Mouse (Mus musculus) forebrain, embryonic 13.5 days (tissue): ENCODE data around the gene Gtf3c2. TPM values are rescaled to one million over a fixed set of nuclear protein-coding genes. Genes with fewer than 3 reads are reported as not detected.

Experiments
- ATAC-seq: fragments of 200-750 bp; cut with Nextera tagmentation; 2 replicates; pipeline ENCODE4 v1.8.0; 2017
- H3K27ac ChIP-seq: fragments of 300-500 bp; sonication (generic); 2 replicates; pipeline ENCODE4 v1.5.1; 2015; ENCODE audit warnings: inconsistent platforms, mild to moderate bottlenecking, moderate library complexity
- H3K27me3 ChIP-seq: fragments of 300-500 bp; sonication (generic); 2 replicates; pipeline ENCODE4 v1.6.1; 2015; ENCODE audit warnings: mild to moderate bottlenecking, inconsistent platforms
- H3K36me3 ChIP-seq: fragments of 300-500 bp; sonication (generic); 2 replicates; pipeline ENCODE4 v1.6.1; 2015; ENCODE audit warnings: mild to moderate bottlenecking, inconsistent platforms; ENCODE audit not compliant: poor library complexity, severe bottlenecking
- H3K4me1 ChIP-seq: fragments of 300-500 bp; sonication (generic); 2 replicates; pipeline ENCODE4 v1.6.1; 2015; ENCODE audit warnings: inconsistent platforms
- H3K4me2 ChIP-seq: fragments of 300-500 bp; sonication (generic); 2 replicates; pipeline ENCODE4 v1.6.1; 2015; ENCODE audit warnings: inconsistent platforms, mild to moderate bottlenecking, moderate library complexity
- H3K4me3 ChIP-seq: fragments of 300-500 bp; sonication (generic); 2 replicates; pipeline ENCODE4 v1.5.1; 2015; ENCODE audit warnings: mild to moderate bottlenecking, inconsistent platforms
- H3K9ac ChIP-seq: fragments of 300-500 bp; sonication (generic); 2 replicates; pipeline ENCODE4 v1.6.1; 2015; ENCODE audit warnings: mild to moderate bottlenecking, inconsistent platforms
- H3K9me3 ChIP-seq: fragments of 300-500 bp; sonication (generic); replicated peaks from 2 replicates; pipeline ENCODE4 v1.6.1; 2016; ENCODE audit warnings: inconsistent platforms
- WGBS: fragments of 180-500 bp; shearing (Covaris S2); methylation state at CpG from one replicate; pipeline ENCODE4 v1.1.7; 2015; 5-methylcytosine and 5-hydroxymethylcytosine counted together
- polyA plus RNA-seq: library from polyadenylated mRNA; unstranded; fragments of >200 nt; fragmentation: Nextera tagmentation; extraction: Ambion mirVana; gene quantifications from 2 replicates; pipeline ENCODE4 v1.2.1, GENCODE M21; 2015

The Gtf3c2 gene
- polyA plus RNA-seq, 1 experiment from 2014 or later, result 76.5 TPM

DNA sequence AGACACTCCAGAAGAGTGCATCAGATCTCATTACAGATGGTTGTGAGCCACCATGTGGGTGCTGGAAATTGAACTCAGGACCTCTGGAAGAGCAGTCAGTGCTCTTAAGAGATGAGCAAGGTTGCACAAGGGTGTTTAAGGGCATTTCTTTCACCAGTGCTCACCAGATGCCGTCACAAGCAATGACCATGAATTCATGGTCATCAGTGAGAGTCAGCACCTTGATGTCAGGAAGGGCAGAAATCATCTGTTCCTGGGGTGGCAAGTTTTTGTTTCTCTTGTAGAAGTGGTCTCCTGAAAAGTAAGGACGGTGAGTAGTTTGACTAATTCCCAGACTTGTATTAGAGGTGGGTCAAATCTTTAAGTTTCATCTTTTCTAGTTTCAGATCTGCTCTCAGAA, 23.9 kb upstream of the Gtf3c2 start:
- peaks cover 24% of the 10 kb centered on the region for H3K4me1 ChIP-seq
- WGBS, result 86% methylated on average over 2 of the region's 2 CpGs
- H3K27me3 ChIP-seq, result no peaks in the 10 kb centered on the region
- no peak overlapping the region for H3K4me3 ChIP-seq
- peaks cover 5% of the 10 kb centered on the region for H3K9me3 ChIP-seq
- no peak for ATAC-seq
- H3K27ac ChIP-seq, result no peak overlapping the region
- peaks cover 71% of the 10 kb centered on the region for H3K36me3 ChIP-seq
- no peak overlapping the region for H3K4me2 ChIP-seq
- no peak overlapping the region for H3K9ac ChIP-seq

DNA sequence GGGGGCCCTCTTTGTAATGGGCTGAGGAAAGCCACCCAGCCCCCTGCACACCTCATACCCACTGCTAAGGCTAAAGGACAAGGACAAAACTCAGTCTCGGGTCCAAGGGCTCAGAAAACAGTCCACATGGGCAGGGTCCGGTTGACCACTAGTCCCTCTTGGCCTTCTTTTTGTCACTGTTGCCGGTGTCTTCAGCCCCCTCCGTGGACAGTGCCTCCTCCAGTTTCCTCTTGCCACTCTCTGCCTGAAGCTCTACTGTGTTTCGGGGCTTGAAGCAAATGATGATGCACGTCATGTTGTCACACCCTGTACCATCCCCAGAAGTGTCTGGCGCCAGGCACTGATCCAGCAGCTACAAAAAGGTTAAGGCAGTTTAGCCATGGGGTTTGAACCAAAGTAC, 23.0 kb upstream of the Gtf3c2 start:
- H3K9me3 ChIP-seq, result peaks cover 5% of the 10 kb centered on the region
- H3K4me2 ChIP-seq, result peak overlapping the region; percentile 70
- peak overlapping the region; percentile 73 for H3K4me3 ChIP-seq
- H3K27me3 ChIP-seq, result no peaks in the 10 kb centered on the region
- H3K9ac ChIP-seq, result peak overlapping the region; percentile 61
- no peak for ATAC-seq
- peaks cover 24% of the 10 kb centered on the region for H3K4me1 ChIP-seq
- WGBS, result 83% methylated on average over 7 of the region's 7 CpGs
- peaks cover 80% of the 10 kb centered on the region for H3K36me3 ChIP-seq
- peak overlapping the region; percentile 82 for H3K27ac ChIP-seq

- Histone ChIP-seq H3K9me3 (peaks cover 5% of the 10 kb centered on the region), H3K36me3 (peaks cover 80% of the 10 kb centered on the region), H3K4me3 (peak within 1 kb of the TSS; percentile 73), H3K9ac (peak within 1 kb of the TSS; percentile 89), H3K4me1 (peaks cover 24% of the 10 kb centered on the region), H3K27me3 (no peaks in the 10 kb centered on the region), H3K27ac (peak within 1 kb of the TSS; percentile 82), H3K4me2 (peak within 1 kb of the TSS; percentile 82)
- under 1% methylated on average over 53 of the region's 53 CpGs for WGBS
- ATAC-seq, result peak; percentile 97
These were observed 22.0 kb upstream of the Gtf3c2 start, which contains the start of gene Zfp513 for GRCm38 (mm10) chr5:31201742-31202590. TSS of gene Zfp513 (minus strand) at chr5:31202303.

- Histone ChIP-seq H3K4me3 (peak overlapping the region; percentile 73), H3K27ac (peak overlapping the region; percentile 79), H3K4me2 (peak overlapping the region; percentile 82), H3K9ac (peak overlapping the region; percentile 89), H3K27me3 (no peaks in the 10 kb centered on the region), H3K4me1 (peaks cover 24% of the 10 kb centered on the region), H3K36me3 (peaks cover 81% of the 10 kb centered on the region), H3K9me3 (peaks cover 5% of the 10 kb centered on the region)
- 19% methylated on average over 13 of the region's 13 CpGs for WGBS
- no peak for ATAC-seq
These were observed 21.2 kb upstream of the Gtf3c2 start for GRCm38 (mm10) chr5:31201042-31201741.

DNA sequence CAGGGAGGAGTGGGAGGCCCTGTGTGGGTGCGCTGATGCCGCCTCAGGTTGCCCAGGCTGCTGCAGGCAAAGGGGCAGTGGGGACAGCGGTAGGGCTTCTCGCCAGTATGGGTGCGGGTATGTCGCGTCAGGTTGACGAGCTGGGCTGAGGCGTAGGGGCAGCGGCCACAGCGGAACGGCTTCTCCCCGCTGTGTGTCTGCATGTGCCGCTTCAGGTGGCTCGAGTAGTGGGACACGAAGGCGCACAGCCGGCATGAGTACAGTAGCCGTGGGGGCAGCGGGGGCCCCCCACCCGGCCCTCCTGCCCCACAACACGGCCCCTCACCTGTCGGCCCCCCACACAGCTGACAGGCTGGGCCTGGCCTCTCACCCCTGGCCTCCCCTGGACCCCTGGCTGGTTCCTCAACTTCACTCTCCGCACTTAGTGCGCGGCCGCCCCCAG, 20.4 kb upstream of the Gtf3c2 start:
- Histone ChIP-seq H3K9ac (peak overlapping the region; percentile 26; the same call in 1 of the 2 replicates), H3K27ac (no peak overlapping the region), H3K4me3 (peak overlapping the region; percentile 3), H3K4me2 (peak overlapping the region; percentile 82), H3K4me1 (peaks cover 24% of the 10 kb centered on the region), H3K9me3 (peaks cover 5% of the 10 kb centered on the region), H3K36me3 (peaks cover 81% of the 10 kb centered on the region), H3K27me3 (no peaks in the 10 kb centered on the region)
- 92% methylated on average over 27 of the region's 27 CpGs for WGBS
- ATAC-seq, result no peak

- no peak overlapping the region for H3K27ac ChIP-seq
- peaks cover 5% of the 10 kb centered on the region for H3K9me3 ChIP-seq
- WGBS, result 87% methylated on average over 9 of the region's 9 CpGs
- peaks cover 81% of the 10 kb centered on the region for H3K36me3 ChIP-seq
- H3K4me1 ChIP-seq, result peaks cover 24% of the 10 kb centered on the region
- H3K4me3 ChIP-seq, result peak overlapping the region; percentile 3
- H3K27me3 ChIP-seq, result no peaks in the 10 kb centered on the region
- H3K9ac ChIP-seq, result no peak overlapping the region
- ATAC-seq, result no peak
- H3K4me2 ChIP-seq, result no peak overlapping the region
These were observed 19.9 kb upstream of the Gtf3c2 start for GRCm38 (mm10) chr5:31199893-31200292.

DNA sequence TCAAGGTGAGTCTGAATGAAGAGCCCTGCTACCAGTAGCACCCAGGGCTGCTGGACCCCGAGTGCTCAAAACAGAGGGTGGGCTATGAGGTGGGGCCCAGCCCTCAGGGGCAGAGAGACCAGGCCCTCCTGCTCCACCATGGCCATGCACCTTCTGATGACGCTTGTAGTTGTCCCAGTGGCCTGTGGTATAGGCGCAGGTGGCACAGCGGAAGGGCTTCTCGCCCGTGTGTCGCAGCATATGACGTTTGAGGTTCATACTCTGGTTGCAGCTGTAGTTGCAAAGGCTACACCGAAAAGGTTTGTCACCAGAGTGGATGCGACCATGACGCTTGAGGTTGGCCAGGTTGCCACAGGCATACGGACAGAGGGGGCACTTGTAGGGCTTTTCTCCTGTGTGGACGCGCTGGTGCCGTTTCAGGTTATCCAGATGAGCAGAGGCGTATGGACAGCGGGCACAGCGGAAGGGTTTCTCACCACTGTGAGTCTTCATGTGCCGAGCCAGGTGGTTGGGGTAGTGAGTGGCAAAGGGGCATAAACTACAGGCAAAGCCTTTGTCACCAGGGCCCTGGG, 19.5 kb upstream of the Gtf3c2 start:
- Histone ChIP-seq H3K4me3 (peak overlapping the region; percentile 1; the same call in 1 of the 2 replicates), H3K36me3 (peaks cover 81% of the 10 kb centered on the region)
- ATAC-seq, result no peak

DNA sequence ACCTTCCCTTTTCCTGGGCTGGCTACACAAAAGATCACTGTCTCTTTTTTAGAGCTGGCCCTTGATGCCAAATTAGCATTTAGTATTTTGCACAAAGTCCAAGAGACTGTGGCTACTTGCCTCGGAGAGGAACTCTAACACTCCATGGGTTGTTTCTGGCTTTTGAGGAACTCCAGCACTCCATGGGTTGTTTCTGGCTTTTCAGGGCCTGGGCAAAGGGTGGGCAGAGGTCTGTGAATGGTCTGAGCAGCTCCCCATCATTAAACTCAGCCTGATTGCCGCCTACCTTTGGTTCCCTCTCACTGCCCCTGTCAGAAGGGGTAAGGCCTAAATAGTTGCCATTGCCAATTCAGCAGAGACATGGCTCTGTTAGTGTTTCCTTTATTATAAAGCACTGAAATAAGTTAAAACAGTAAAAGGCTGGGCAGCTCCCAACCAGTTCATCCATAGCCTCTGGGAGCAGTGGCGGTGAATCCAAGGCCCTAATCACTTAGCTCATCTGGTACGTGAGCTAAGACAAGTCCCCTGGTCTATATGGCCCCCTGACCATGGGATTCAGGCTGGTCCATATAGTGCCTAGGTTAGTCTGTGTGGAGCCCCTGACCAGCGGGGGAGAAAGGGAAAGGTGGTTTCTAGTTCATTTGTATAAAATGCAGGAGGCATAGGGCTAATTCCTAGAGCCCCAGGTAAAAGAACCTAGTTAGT, 18.8 kb upstream of the Gtf3c2 start:
- peaks cover 34% of the 10 kb centered on the region for H3K4me1 ChIP-seq
- WGBS, result 84% methylated on average over 5 of the region's 5 CpGs
- no peak overlapping the region for H3K9ac ChIP-seq
- H3K27me3 ChIP-seq, result no peaks in the 10 kb centered on the region
- peaks cover 75% of the 10 kb centered on the region for H3K36me3 ChIP-seq
- H3K9me3 ChIP-seq, result peaks cover 5% of the 10 kb centered on the region
- H3K27ac ChIP-seq, result no peak overlapping the region
- H3K4me2 ChIP-seq, result no peak overlapping the region
- no peak for ATAC-seq
- H3K4me3 ChIP-seq, result no peak overlapping the region

More for the DNA sequence above, 19.5 kb upstream of the Gtf3c2 start:
- Histone ChIP-seq H3K9me3 (peaks cover 5% of the 10 kb centered on the region), H3K4me2 (no peak overlapping the region), H3K4me1 (peaks cover 27% of the 10 kb centered on the region), H3K9ac (no peak overlapping the region), H3K27ac (no peak overlapping the region), H3K27me3 (no peaks in the 10 kb centered on the region)
- 93% methylated on average over 19 of the region's 19 CpGs for WGBS

DNA sequence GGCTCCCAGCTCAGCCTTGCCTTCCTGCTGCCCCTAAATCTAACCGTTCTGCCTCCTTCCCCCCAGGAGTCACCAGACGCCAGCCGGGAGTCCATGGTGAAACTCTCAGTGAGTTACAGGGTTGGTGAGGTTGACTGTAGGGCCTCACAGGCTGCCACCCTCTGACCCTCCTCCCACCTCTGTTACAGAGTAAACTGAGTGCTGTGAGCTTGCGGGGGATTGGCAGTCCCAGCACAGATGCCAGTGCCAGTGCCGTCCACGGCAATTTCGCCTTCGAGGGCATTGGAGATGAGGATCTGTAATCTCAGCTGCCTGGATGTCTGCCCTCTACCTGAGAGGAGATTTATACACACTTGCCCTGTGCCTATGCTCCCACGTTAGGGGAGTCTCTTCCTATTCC, 18.2 kb upstream of the Gtf3c2 start:
- Histone ChIP-seq H3K4me3 (no peak overlapping the region), H3K27ac (no peak overlapping the region), H3K36me3 (peaks cover 69% of the 10 kb centered on the region), H3K9ac (no peak overlapping the region), H3K4me2 (no peak overlapping the region), H3K27me3 (no peaks in the 10 kb centered on the region), H3K4me1 (peaks cover 35% of the 10 kb centered on the region), H3K9me3 (peaks cover 5% of the 10 kb centered on the region)
- WGBS, result 90% methylated on average over 9 of the region's 9 CpGs
- no peak for ATAC-seq

- peaks cover 32% of the 10 kb centered on the region for H3K4me1 ChIP-seq
- no peak overlapping the region for H3K4me2 ChIP-seq
- peaks cover 5% of the 10 kb centered on the region for H3K9me3 ChIP-seq
- peaks cover 63% of the 10 kb centered on the region for H3K36me3 ChIP-seq
- no peak overlapping the region for H3K4me3 ChIP-seq
- no peak for ATAC-seq
- WGBS, result 94% methylated on average over 12 of the region's 12 CpGs
- H3K9ac ChIP-seq, result no peak overlapping the region
- H3K27ac ChIP-seq, result no peak overlapping the region
- H3K27me3 ChIP-seq, result no peaks in the 10 kb centered on the region
These were observed 17.1 kb upstream of the Gtf3c2 start for GRCm38 (mm10) chr5:31197072-31197471.

DNA sequence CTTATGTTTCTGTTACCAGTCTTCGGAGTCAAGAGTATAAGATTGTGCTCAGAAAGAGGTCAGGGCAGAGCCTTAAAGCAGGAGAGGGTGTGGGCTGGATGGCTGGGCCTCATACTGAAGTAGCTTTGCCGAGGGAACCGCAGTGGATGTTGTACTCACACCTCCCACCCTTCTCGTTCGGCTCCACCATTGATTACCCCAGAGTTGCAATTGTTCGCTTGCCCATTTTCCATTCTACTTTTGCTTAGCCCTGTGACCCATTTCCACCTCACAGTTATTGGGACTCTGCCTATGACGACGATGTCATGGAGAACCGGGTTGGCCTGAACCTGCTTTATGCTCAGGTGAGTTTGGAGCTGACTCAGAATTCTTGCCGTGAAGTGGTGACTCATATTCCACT, 16.3 kb upstream of the Gtf3c2 start:
- H3K9me3 ChIP-seq, result peaks cover 5% of the 10 kb centered on the region
- H3K4me1 ChIP-seq, result peaks cover 37% of the 10 kb centered on the region
- no peak overlapping the region for H3K4me2 ChIP-seq
- WGBS, result 94% methylated on average over 10 of the region's 10 CpGs
- H3K4me3 ChIP-seq, result no peak overlapping the region
- no peak for ATAC-seq
- no peak overlapping the region for H3K27ac ChIP-seq
- H3K36me3 ChIP-seq, result peaks cover 67% of the 10 kb centered on the region
- H3K27me3 ChIP-seq, result no peaks in the 10 kb centered on the region
- no peak overlapping the region for H3K9ac ChIP-seq
